Mouse (Mus musculus) brain, embryonic 14.5 days (tissue): ENCODE data around the gene Fam216a.

Experiments used
- CTCF ChIP-seq: fragments of 200-500 bp; IDR thresholded peaks from 2 replicates; pipeline ENCODE4 v1.5.1; 2012; ENCODE audit warnings: inconsistent platforms, mild to moderate bottlenecking, moderate library complexity, borderline replicate concordance; ENCODE audit not compliant: insufficient read depth, insufficient read length; ENCODE audit errors: extremely low read depth
- POLR2A ChIP-seq: fragments of 200-500 bp; IDR thresholded peaks from 2 replicates; pipeline ENCODE4 v1.6.1; 2012; ENCODE audit warnings: mild to moderate bottlenecking, inconsistent platforms, borderline replicate concordance; ENCODE audit not compliant: poor library complexity, insufficient read depth, insufficient read length, severe bottlenecking; ENCODE audit errors: extremely low read depth

- TF ChIP-seq CTCF: no peak
- no peak for TF ChIP-seq POLR2A
These were observed 37.5 kb downstream of the Fam216a start for GRCm38 (mm10) chr5:122334682-122335081.
